ENCODE assay signal across 12 mouse cellular contexts in the genomic region with DNA sequence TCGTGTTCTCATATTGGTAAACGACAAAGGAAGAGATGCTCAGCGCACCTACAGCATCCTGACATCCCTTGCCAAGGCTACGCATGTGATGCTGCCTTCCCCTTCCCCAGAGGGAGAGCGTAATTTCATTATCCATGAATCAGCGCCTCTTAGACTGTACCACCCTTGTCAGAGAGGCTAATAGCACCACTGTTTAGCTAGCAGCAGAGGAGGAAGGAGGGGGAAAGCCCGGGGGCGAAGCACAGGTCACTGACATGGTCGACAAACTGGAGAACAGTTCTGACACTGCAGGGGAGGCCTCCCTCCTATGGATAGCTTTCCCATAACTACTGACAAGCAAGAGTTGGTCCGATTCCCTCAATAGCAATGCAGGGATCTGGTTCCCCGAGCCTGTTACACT. TPM values are rescaled to one million over a fixed set of nuclear protein-coding genes. Genes with fewer than 3 reads are reported as not detected.
DNase-seq lines count a peak whose midpoint lies in the region; ATAC-seq and TF ChIP-seq lines count a peak whose summit lies in the region.
"Had no signal": no experiment of that assay in that cellular context is flagged by ENCODE, and none has a peak within 500 bp of the region (broad histone marks: within the 10 kb centered on the region; RNA-seq: fewer than 3 reads in every experiment).

No protein-coding gene starts in this region.

- H3K9me3 ChIP-seq in hindbrain, postnatal 0 days (ENCODE audit: low read length): no peaks in the 10 kb centered on the region
- H3K9me3 ChIP-seq: heart, embryonic 15.5 days had no signal

- 23% methylated on average over 11 of the region's 11 CpGs for WGBS in hindbrain, postnatal 0 days

- no peak for DNase-seq in frontal cortex, postnatal 14 days (ENCODE audit: low spot score in 2 of 2)
- peak; percentile 34 for DNase-seq in MN1 (ENCODE audit: low spot score)
- peak; percentile 28 to 42 for DNase-seq in cerebellum, postnatal 36 days
- DNase-seq in hindbrain, postnatal 0 days (ENCODE audit: low spot score): peak; percentile 61
- no peak for DNase-seq in thymus, postnatal 14 days
- DNase-seq in testis, postnatal 10 days (ENCODE audit: low spot score): no peak
- no peak for DNase-seq in spleen, postnatal 4 days (ENCODE audit: low spot score in 2 of 2)
- DNase-seq: kidney, postnatal 10 days; liver, postnatal 0 days had no signal

- H3K36me3 ChIP-seq in hindbrain, postnatal 0 days (ENCODE audit: insufficient read depth, low read length): no peaks in the 10 kb centered on the region
- H3K36me3 ChIP-seq: heart, embryonic 15.5 days had no signal

- no peaks in the 10 kb centered on the region for H3K27me3 ChIP-seq in hindbrain, postnatal 0 days (ENCODE audit: insufficient read depth, low read length)

- peak overlapping the region; percentile 80 for H3K4me2 ChIP-seq in hindbrain, postnatal 0 days (ENCODE audit: low read depth, low read length)
- H3K4me2 ChIP-seq: heart, embryonic 15.5 days had no signal

- no peak overlapping the region for H3K9ac ChIP-seq in hindbrain, postnatal 0 days (replicated peaks; ENCODE audit: low read length)
- H3K9ac ChIP-seq: heart, embryonic 15.5 days; liver, postnatal 0 days had no signal

- no peak for TF ChIP-seq CTCF in hindbrain, postnatal 0 days (IDR thresholded peaks at IDR 0.05; ENCODE audit: low read depth)

- no peaks in the 10 kb centered on the region for H3K4me1 ChIP-seq in hindbrain, postnatal 0 days (ENCODE audit: insufficient read depth, low read length)

- H3K27ac ChIP-seq in hindbrain, postnatal 0 days: no peak overlapping the region
- H3K27ac ChIP-seq: heart, embryonic 15.5 days had no signal

- peak; percentile 26; the same call in 1 of the 2 replicates for ATAC-seq in frontal cortex, adult (ENCODE audit: low TSS enrichment)
- ATAC-seq in hindbrain, postnatal 0 days: peak; percentile 48; the same call in 1 of the 2 replicates

- peak overlapping the region; percentile 52 for H3K4me3 ChIP-seq in hindbrain, postnatal 0 days (ENCODE audit: low read length)
- H3K4me3 ChIP-seq: heart, embryonic 15.5 days had no signal

RNA-seq across cellular contexts. Expression of a gene that starts 6.3 kb away (rescaled TPM):
- total RNA-seq in hindbrain, postnatal 0 days (2014; rRNA removed): 28.0 and 36.9 TPM in 2 replicates
- polyA plus RNA-seq in hindbrain, postnatal 0 days (2015; fragmentation: Nextera tagmentation; extraction: Ambion mirVana): 29.0 and 33.0 TPM in 2 replicates
- polyA plus RNA-seq: C2C12 had no signal

Comparison
In these comparisons a context has a peak if more than half of its experiments do, and no peak if none do; other contexts are left out.
1. DNase-seq: peak in MN1 (single experiment), cerebellum, postnatal 36 days (2 of 2) and hindbrain, postnatal 0 days (single experiment); none in frontal cortex, postnatal 14 days (0 of 2), thymus, postnatal 14 days (single experiment), testis, postnatal 10 days (single experiment) and spleen, postnatal 4 days (0 of 2).